Mouse (Mus musculus): ENCODE data around the gene Cby3.

DNA sequence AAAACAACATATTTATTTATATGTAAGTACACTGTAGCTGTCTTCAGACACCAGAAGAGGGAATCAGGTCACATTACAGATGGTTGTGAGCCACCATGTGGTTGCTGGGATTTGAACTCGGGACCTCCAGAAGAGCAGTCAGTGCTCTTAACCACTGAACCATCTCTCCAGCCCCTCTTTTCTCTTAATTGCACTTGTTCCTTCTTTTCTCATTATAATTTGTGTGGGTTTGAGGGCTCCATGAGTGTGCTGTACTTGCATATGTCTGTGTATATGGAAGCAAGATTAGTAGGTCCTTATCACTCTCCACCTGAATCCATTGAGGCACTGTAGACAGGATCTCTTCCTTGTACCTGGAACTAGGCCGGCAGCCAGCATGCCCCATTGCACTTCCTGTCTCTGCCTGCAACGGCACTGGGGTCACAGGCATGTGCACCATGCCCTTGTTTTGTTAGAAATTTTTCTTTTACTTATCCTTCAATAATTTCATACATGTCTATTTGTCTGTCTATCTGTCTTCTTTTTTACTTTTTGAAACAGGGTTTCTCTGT is 26.1 kb upstream of the Cby3 start:
- TF ChIP-seq EP300 (IDR thresholded peaks at IDR 0.05) (no peak), CTCF (IDR thresholded peaks at IDR 0.05) (no peak)
